Mouse (Mus musculus): ENCODE data around the gene Eif2ak1. TPM values are rescaled to one million over a fixed set of nuclear protein-coding genes. Genes with fewer than 3 reads are reported as not detected.
A peak's percentile ranks its signal among the peaks of the same experiment; 100 is the strongest.

Eif2ak1 gene
- total and polyA plus RNA-seq, 2 experiments from 2014 or later, result 28.8 to 32.6 TPM

DNA sequence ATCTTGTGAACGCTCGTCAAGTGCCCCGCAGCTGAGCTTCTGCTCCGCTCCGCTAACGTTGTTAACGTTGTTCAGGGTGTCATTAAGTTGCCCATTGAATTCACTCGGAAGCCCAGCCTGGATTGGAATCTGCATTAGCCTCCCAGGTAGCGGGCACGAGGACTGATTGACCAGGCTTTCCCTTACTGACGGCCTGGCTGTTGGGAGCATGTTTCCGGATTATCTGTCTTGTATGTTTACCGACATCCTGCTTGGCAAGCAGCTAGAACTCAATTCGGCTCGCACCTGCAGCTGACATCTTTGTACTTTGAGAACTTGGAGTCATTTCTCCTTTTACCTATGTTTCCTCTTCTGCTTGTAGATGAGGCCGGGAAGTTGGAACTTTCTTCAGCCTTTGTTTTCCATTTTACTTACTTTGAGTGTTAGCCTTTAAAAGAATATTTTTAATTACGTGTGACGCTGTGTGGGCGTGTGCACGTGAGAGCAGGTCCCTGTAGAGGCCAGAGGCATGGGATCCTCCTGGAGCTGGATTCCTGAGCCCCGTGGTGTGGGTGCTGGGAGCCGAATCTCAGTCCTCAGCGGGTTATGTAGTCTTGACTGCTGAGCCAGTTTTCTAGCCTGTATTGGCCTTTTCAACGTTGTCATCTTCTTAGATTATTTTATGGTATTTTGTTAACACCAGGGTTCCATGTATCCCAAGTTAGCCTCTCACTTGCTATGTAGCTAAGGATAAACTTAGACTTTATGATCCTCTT is 2.5 kb downstream of the Eif2ak1 start:
- H3K36me3 ChIP-seq (ENCODE audit: insufficient read depth, low read length), result no peaks in the 10 kb centered on the region
- WGBS, result 87% methylated on average over 24 of the region's 24 CpGs
- H3K9me3 ChIP-seq (ENCODE audit: low read length), result no peaks in the 10 kb centered on the region
- H3K4me1 ChIP-seq (ENCODE audit: insufficient read depth, low read length), result no peaks in the 10 kb centered on the region
- H3K27ac ChIP-seq (ENCODE audit: low read depth, low read length), result no peak overlapping the region
- no peak overlapping the region for H3K9ac ChIP-seq (replicated peaks; ENCODE audit: low read length, poor library complexity, severe bottlenecking)
- no peaks in the 10 kb centered on the region for H3K27me3 ChIP-seq (ENCODE audit: insufficient read depth, low read length)
- no peak for TF ChIP-seq CTCF (IDR thresholded peaks at IDR 0.05)
- H3K4me2 ChIP-seq (ENCODE audit: low read depth, low read length, poor library complexity, severe bottlenecking), result no peak overlapping the region
- no peak for DNase-seq (ENCODE audit: low spot score)
- ATAC-seq (ENCODE audit: low FRiP score), result no peak
- no peak overlapping the region for H3K4me3 ChIP-seq (ENCODE audit: low read depth, low read length)

- H3K4me3 ChIP-seq (ENCODE audit: low read depth, low read length), result no peak overlapping the region
- 94% methylated on average over 5 of the region's 5 CpGs for WGBS
- H3K27ac ChIP-seq (ENCODE audit: low read depth, low read length), result no peak overlapping the region
- H3K36me3 ChIP-seq (ENCODE audit: insufficient read depth, low read length), result no peaks in the 10 kb centered on the region
- DNase-seq (ENCODE audit: low spot score) (no peak), ATAC-seq (ENCODE audit: low FRiP score) (no peak)
- H3K4me2 ChIP-seq (ENCODE audit: low read depth, low read length, poor library complexity, severe bottlenecking), result no peak overlapping the region
- H3K9ac ChIP-seq (replicated peaks; ENCODE audit: low read length, poor library complexity, severe bottlenecking), result no peak overlapping the region
- 0 out of 2 replicates have a peak, but pooled peaks have one; percentile 14 for TF ChIP-seq CTCF (IDR thresholded peaks at IDR 0.05)
- H3K27me3 ChIP-seq (ENCODE audit: insufficient read depth, low read length), result no peaks in the 10 kb centered on the region
- no peaks in the 10 kb centered on the region for H3K4me1 ChIP-seq (ENCODE audit: insufficient read depth, low read length)
- no peaks in the 10 kb centered on the region for H3K9me3 ChIP-seq (ENCODE audit: low read length)
Measured at GRCm38 (mm10) chr5:143820820-143821219, 3.2 kb downstream of the Eif2ak1 start.

GRCm38 (mm10) chr5:143871547-143872169 is 54.1 kb downstream of the Eif2ak1 start:
- TF ChIP-seq CTCF (IDR thresholded peaks at IDR 0.05), result no peak
- H3K4me1 ChIP-seq (ENCODE audit: insufficient read depth, low read length), result no peaks in the 10 kb centered on the region
- no peaks in the 10 kb centered on the region for H3K9me3 ChIP-seq (ENCODE audit: low read length)
- H3K4me2 ChIP-seq (ENCODE audit: low read depth, low read length, poor library complexity, severe bottlenecking), result no peak overlapping the region
- no peak overlapping the region for H3K27ac ChIP-seq (ENCODE audit: low read depth, low read length)
- ATAC-seq (ENCODE audit: low FRiP score) (no peak), DNase-seq (ENCODE audit: low spot score) (no peak)
- no peak overlapping the region for H3K9ac ChIP-seq (replicated peaks; ENCODE audit: low read length, poor library complexity, severe bottlenecking)
- H3K36me3 ChIP-seq (ENCODE audit: insufficient read depth, low read length), result peaks cover 29% of the 10 kb centered on the region
- no peaks in the 10 kb centered on the region for H3K27me3 ChIP-seq (ENCODE audit: insufficient read depth, low read length)
- 88% methylated on average over 11 of the region's 11 CpGs for WGBS
- H3K4me3 ChIP-seq (ENCODE audit: low read depth, low read length), result no peak overlapping the region

GRCm38 (mm10) chr5:143874571-143874970 is 57.0 kb downstream of the Eif2ak1 start:
- Histone ChIP-seq H3K4me2 (ENCODE audit: low read depth, low read length, poor library complexity, severe bottlenecking) (no peak overlapping the region), H3K4me1 (ENCODE audit: insufficient read depth, low read length) (no peaks in the 10 kb centered on the region), H3K27ac (ENCODE audit: low read depth, low read length) (no peak overlapping the region), H3K9ac (replicated peaks; ENCODE audit: low read length, poor library complexity, severe bottlenecking) (no peak overlapping the region), H3K4me3 (ENCODE audit: low read depth, low read length) (no peak overlapping the region), H3K27me3 (ENCODE audit: insufficient read depth, low read length) (no peaks in the 10 kb centered on the region), H3K36me3 (ENCODE audit: insufficient read depth, low read length) (peaks cover 44% of the 10 kb centered on the region), H3K9me3 (ENCODE audit: low read length) (no peaks in the 10 kb centered on the region)
- ATAC-seq (ENCODE audit: low FRiP score), result no peak
- 66% methylated on average over 4 of the region's 4 CpGs for WGBS
- no peak for DNase-seq (ENCODE audit: low spot score)
- no peak for TF ChIP-seq CTCF (IDR thresholded peaks at IDR 0.05)

GRCm38 (mm10) chr5:143885274-143885673 is 67.7 kb downstream of the Eif2ak1 start:
- no peak overlapping the region for H3K9ac ChIP-seq (replicated peaks; ENCODE audit: low read length, poor library complexity, severe bottlenecking)
- H3K36me3 ChIP-seq (ENCODE audit: insufficient read depth, low read length), result peaks cover 79% of the 10 kb centered on the region
- H3K27ac ChIP-seq (ENCODE audit: low read depth, low read length), result no peak overlapping the region
- H3K4me3 ChIP-seq (ENCODE audit: low read depth, low read length), result no peak overlapping the region
- H3K9me3 ChIP-seq (ENCODE audit: low read length), result no peaks in the 10 kb centered on the region
- DNase-seq (ENCODE audit: low spot score) (no peak), ATAC-seq (ENCODE audit: low FRiP score) (no peak)
- no peaks in the 10 kb centered on the region for H3K4me1 ChIP-seq (ENCODE audit: insufficient read depth, low read length)
- H3K27me3 ChIP-seq (ENCODE audit: insufficient read depth, low read length), result no peaks in the 10 kb centered on the region
- no peak overlapping the region for H3K4me2 ChIP-seq (ENCODE audit: low read depth, low read length, poor library complexity, severe bottlenecking)
- no peak for TF ChIP-seq CTCF (IDR thresholded peaks at IDR 0.05)
- WGBS, result 98% methylated on average over 3 of the region's 3 CpGs

- no peak overlapping the region for H3K4me3 ChIP-seq (ENCODE audit: low read depth, low read length)
Measured at GRCm38 (mm10) chr5:143890741-143891140, 73.2 kb downstream of the Eif2ak1 start.

More at GRCm38 (mm10) chr5:143890741-143891140, 73.2 kb downstream of the Eif2ak1 start:
- ATAC-seq (ENCODE audit: low FRiP score), result no peak
- no peak for DNase-seq (ENCODE audit: low spot score)
- H3K9me3 ChIP-seq (ENCODE audit: low read length), result no peaks in the 10 kb centered on the region
- H3K4me2 ChIP-seq (ENCODE audit: low read depth, low read length, poor library complexity, severe bottlenecking), result no peak overlapping the region
- TF ChIP-seq CTCF (IDR thresholded peaks at IDR 0.05), result no peak
- no peak overlapping the region for H3K27ac ChIP-seq (ENCODE audit: low read depth, low read length)
- no peaks in the 10 kb centered on the region for H3K4me1 ChIP-seq (ENCODE audit: insufficient read depth, low read length)
- H3K9ac ChIP-seq (replicated peaks; ENCODE audit: low read length, poor library complexity, severe bottlenecking), result no peak overlapping the region
- peaks cover 55% of the 10 kb centered on the region for H3K36me3 ChIP-seq (ENCODE audit: insufficient read depth, low read length)
- no peaks in the 10 kb centered on the region for H3K27me3 ChIP-seq (ENCODE audit: insufficient read depth, low read length)
- WGBS, result 89% methylated on average over 6 of the region's 6 CpGs

Measured in midbrain, postnatal 0 days (tissue).